Mouse (Mus musculus) midbrain, embryonic 11.5 days (tissue): ENCODE data around the gene Fam72a. TPM values are rescaled to one million over a fixed set of nuclear protein-coding genes. Genes with fewer than 3 reads are reported as not detected.

ENCODE experiments used
- ATAC-seq: fragments of 200-750 bp; cut with Nextera tagmentation; 2 replicates; pipeline ENCODE4 v1.8.0; 2017; ENCODE audit warnings: moderate TSS enrichment, moderate library complexity; ENCODE audit not compliant: low FRiP score
- DNase-seq: peaks from one replicate; pipeline ENCODE4 v3.0.0; 2015; ENCODE audit warnings: low spot score; ENCODE audit errors: missing footprints
- H3K27ac ChIP-seq: fragments of 300-500 bp; sonication (generic); 2 replicates; pipeline ENCODE4 v1.5.1; 2014; ENCODE audit warnings: low read depth, low read length
- H3K27me3 ChIP-seq: fragments of 300-500 bp; sonication (generic); 2 replicates; pipeline ENCODE4 v1.6.1; 2014; ENCODE audit warnings: mild to moderate bottlenecking, low read length, moderate library complexity, mixed read lengths; ENCODE audit not compliant: control insufficient read depth, insufficient read depth
- H3K36me3 ChIP-seq: fragments of 300-500 bp; sonication (generic); 2 replicates; pipeline ENCODE4 v1.6.1; 2014; ENCODE audit warnings: mild to moderate bottlenecking, low read length, moderate library complexity, mixed read lengths; ENCODE audit not compliant: control insufficient read depth, insufficient read depth
- H3K4me1 ChIP-seq: fragments of 300-500 bp; sonication (generic); 2 replicates; pipeline ENCODE4 v1.6.1; 2014; ENCODE audit warnings: low read length; ENCODE audit not compliant: control insufficient read depth, insufficient read depth
- H3K4me2 ChIP-seq: fragments of 300-500 bp; sonication (generic); 2 replicates; pipeline ENCODE4 v1.6.1; 2014; ENCODE audit warnings: mild to moderate bottlenecking, moderate library complexity
- H3K4me3 ChIP-seq: fragments of 300-500 bp; sonication (generic); 2 replicates; pipeline ENCODE4 v1.5.1; 2014; ENCODE audit warnings: low read depth, low read length
- H3K9ac ChIP-seq: fragments of 300-500 bp; sonication (generic); 2 replicates; pipeline ENCODE4 v1.6.1; 2014; ENCODE audit warnings: low read length
- H3K9me3 ChIP-seq: fragments of 300-500 bp; sonication (generic); 2 replicates; pipeline ENCODE4 v1.6.1; 2016; ENCODE audit warnings: low read length; ENCODE audit not compliant: control insufficient read depth
- WGBS: fragments of 180-500 bp; shearing (Covaris S2); extraction: QIAGEN DNeasy Blood & Tissue Kit; methylation state at CpG from one replicate; pipeline ENCODE4 v1.1.7; 2014; 5-methylcytosine and 5-hydroxymethylcytosine counted together
- polyA plus RNA-seq: library from polyadenylated mRNA; unstranded; fragments of >200 nt; fragmentation: Nextera tagmentation; extraction: Ambion mirVana; gene quantifications from 2 replicates; pipeline ENCODE4 v1.2.1, GENCODE M21; 2014

Fam72a gene
- 4.5 and 4.7 TPM in 2 replicates for polyA plus RNA-seq

GRCm38 (mm10) chr1:131527281-131528080, at the start of gene Fam72a, which contains the start of gene Srgap2:
TSS of gene Fam72a (plus strand) at chr1:131527903.
TSS of gene Srgap2 (minus strand) at chr1:131527352.
- Histone ChIP-seq H3K4me3 (peak within 1 kb of the TSS; percentile 86), H3K4me1 (peaks cover 42% of the 10 kb centered on the region), H3K27me3 (no peaks in the 10 kb centered on the region), H3K27ac (peak within 1 kb of the TSS; percentile 81), H3K9ac (peak within 1 kb of the TSS; percentile 82), H3K4me2 (peak within 1 kb of the TSS; percentile 89), H3K9me3 (no peaks in the 10 kb centered on the region), H3K36me3 (no peaks in the 10 kb centered on the region)
- peak; percentile 98 for DNase-seq
- ATAC-seq: peak; percentile 96
- WGBS: under 1% methylated on average over 44 of the region's 44 CpGs

- Histone ChIP-seq H3K4me2 (no peak overlapping the region), H3K9me3 (0 out of 2 replicates have a peak, but pooled peaks cover 5% of the 10 kb centered on the region), H3K4me3 (no peak overlapping the region), H3K27ac (no peak overlapping the region), H3K36me3 (no peaks in the 10 kb centered on the region), H3K27me3 (no peaks in the 10 kb centered on the region), H3K4me1 (no peaks in the 10 kb centered on the region), H3K9ac (no peak overlapping the region)
- 0 out of 2 replicates have a peak, but pooled peaks have one; percentile 27 for ATAC-seq
- WGBS: 36% methylated on average over 2 of the region's 2 CpGs
- no peak for DNase-seq
Observed at GRCm38 (mm10) chr1:131478770-131479305, 48.9 kb upstream of the Fam72a start.

GRCm38 (mm10) chr1:131481391-131481790, 46.3 kb upstream of the Fam72a start:
- no peak for DNase-seq
- ATAC-seq: no peak
- no peak overlapping the region for H3K4me3 ChIP-seq
- H3K9me3 ChIP-seq: 0 out of 2 replicates have a peak, but pooled peaks cover 5% of the 10 kb centered on the region
- no peaks in the 10 kb centered on the region for H3K36me3 ChIP-seq
- no peaks in the 10 kb centered on the region for H3K4me1 ChIP-seq
- H3K4me2 ChIP-seq: no peak overlapping the region
- H3K9ac ChIP-seq: no peak overlapping the region
- H3K27ac ChIP-seq: no peak overlapping the region
- no peaks in the 10 kb centered on the region for H3K27me3 ChIP-seq

DNA sequence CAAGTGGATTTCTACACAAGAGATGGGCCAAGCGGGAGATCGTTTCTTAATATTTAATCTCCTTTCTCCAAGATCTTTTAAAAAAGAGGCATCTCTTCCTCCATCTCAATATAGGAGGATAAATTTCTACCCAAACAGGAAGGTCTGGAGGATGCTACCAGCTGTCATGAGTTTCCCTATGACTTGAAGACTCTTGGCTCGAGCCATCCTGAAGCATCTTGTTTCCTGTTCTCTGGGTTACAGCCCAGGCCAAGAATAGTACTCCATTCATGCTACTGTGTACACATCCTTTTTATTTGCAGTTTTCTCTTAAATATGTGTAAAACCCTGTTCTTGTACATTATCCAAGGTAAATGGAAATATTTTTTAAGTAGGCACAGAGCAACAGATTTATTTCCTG, 45.5 kb upstream of the Fam72a start:
- Histone ChIP-seq H3K9me3 (0 out of 2 replicates have a peak, but pooled peaks cover 5% of the 10 kb centered on the region), H3K27ac (no peak overlapping the region), H3K4me3 (no peak overlapping the region), H3K4me1 (0 out of 2 replicates have a peak, but pooled peaks cover 2% of the 10 kb centered on the region), H3K4me2 (no peak overlapping the region), H3K27me3 (no peaks in the 10 kb centered on the region), H3K9ac (no peak overlapping the region), H3K36me3 (no peaks in the 10 kb centered on the region)
- WGBS: 93% methylated on average over 3 of the region's 3 CpGs
- DNase-seq: no peak
- ATAC-seq: no peak

GRCm38 (mm10) chr1:131486094-131486850, 41.4 kb upstream of the Fam72a start:
- DNase-seq: peak; percentile 65
- Histone ChIP-seq H3K4me1 (0 out of 2 replicates have a peak, but pooled peaks cover 2% of the 10 kb centered on the region), H3K4me2 (no peak overlapping the region), H3K27ac (no peak overlapping the region), H3K36me3 (no peaks in the 10 kb centered on the region), H3K27me3 (no peaks in the 10 kb centered on the region), H3K9me3 (no peaks in the 10 kb centered on the region), H3K9ac (no peak overlapping the region), H3K4me3 (no peak overlapping the region)
- no peak for ATAC-seq
- WGBS: 77% methylated on average over 5 of the region's 5 CpGs

- Histone ChIP-seq H3K9me3 (no peaks in the 10 kb centered on the region), H3K36me3 (no peaks in the 10 kb centered on the region), H3K4me1 (0 out of 2 replicates have a peak, but pooled peaks cover 2% of the 10 kb centered on the region), H3K9ac (no peak overlapping the region), H3K4me2 (no peak overlapping the region), H3K4me3 (no peak overlapping the region), H3K27me3 (no peaks in the 10 kb centered on the region), H3K27ac (no peak overlapping the region)
- 96% methylated on average over 3 of the region's 3 CpGs for WGBS
- DNase-seq (peak; percentile 31), ATAC-seq (no peak)
Observed at GRCm38 (mm10) chr1:131489312-131489711, 38.4 kb upstream of the Fam72a start.

DNA sequence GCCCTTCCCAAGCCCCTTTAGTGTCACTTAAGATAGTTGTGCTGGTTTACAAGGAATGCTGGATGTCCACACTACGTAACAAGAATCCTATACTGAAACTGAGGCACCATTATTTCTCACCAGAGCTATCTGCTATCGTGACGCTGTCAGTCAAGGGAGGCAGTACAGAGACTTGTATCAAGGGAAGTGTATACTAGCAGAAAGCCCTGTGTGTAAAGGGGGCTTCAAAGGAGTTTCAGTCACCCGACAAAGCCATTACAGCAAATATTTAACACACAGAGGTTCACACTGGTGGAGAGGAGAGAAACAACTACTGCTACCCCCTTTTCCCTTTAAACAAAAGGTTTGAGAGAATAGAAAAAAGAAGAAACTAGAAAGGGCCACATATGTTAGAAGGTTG, 36.1 kb upstream of the Fam72a start:
- Histone ChIP-seq H3K9me3 (no peaks in the 10 kb centered on the region), H3K27me3 (no peaks in the 10 kb centered on the region), H3K9ac (no peak overlapping the region), H3K4me3 (no peak overlapping the region), H3K36me3 (no peaks in the 10 kb centered on the region), H3K27ac (no peak overlapping the region), H3K4me1 (peaks cover 2% of the 10 kb centered on the region; the same call in 1 of the 2 replicates), H3K4me2 (no peak overlapping the region)
- ATAC-seq (no peak), DNase-seq (peak; percentile 80)
- WGBS: 77% methylated on average over 4 of the region's 4 CpGs

DNA sequence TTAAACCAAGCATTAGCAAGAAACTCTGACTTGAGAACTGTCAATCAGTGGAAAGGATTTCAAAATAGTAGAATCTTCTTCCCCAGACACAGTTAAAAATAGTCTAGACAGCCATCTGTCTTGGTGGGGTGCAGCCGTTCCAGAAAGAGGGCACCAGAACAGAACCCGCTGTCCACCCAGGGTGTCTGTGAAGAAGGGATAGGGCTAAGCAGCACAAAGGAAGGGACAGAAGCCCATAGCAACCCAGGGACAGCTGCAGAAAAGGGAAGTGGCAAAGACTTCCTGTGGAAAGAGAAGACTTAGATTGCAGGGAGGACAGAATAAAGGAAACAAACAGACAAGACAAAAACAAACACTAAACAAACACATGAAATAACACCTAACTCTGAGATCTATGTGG, 35.3 kb upstream of the Fam72a start:
- ATAC-seq: no peak
- H3K27me3 ChIP-seq: no peaks in the 10 kb centered on the region
- H3K4me3 ChIP-seq: no peak overlapping the region
- no peaks in the 10 kb centered on the region for H3K36me3 ChIP-seq
- 72% methylated on average over 2 of the region's 2 CpGs for WGBS
- no peak overlapping the region for H3K9ac ChIP-seq
- peak; percentile 51 for DNase-seq
- H3K4me2 ChIP-seq: no peak overlapping the region
- H3K4me1 ChIP-seq: no peaks in the 10 kb centered on the region; the same call in 1 of the 2 replicates
- no peak overlapping the region for H3K27ac ChIP-seq
- H3K9me3 ChIP-seq: no peaks in the 10 kb centered on the region
